Mouse (Mus musculus) adrenal gland, adult (tissue): ENCODE data around the gene Tmc5.

Experiments
- DNase-seq, 2 experiments: peaks; one replicate each; pipeline ENCODE4 v3.0.0; 2022 to 2023; ENCODE audit warnings: low spot score in 1 of 2; ENCODE audit not compliant: inconsistent age in 2 of 2

Tmc5 gene

GRCm38 (mm10) chr7:118609815-118610214, 12.7 kb downstream of the Tmc5 start:
- no peak for DNase-seq

- DNase-seq = no peak
These were observed 13.6 kb downstream of the Tmc5 start for GRCm38 (mm10) chr7:118610721-118611120.

DNA sequence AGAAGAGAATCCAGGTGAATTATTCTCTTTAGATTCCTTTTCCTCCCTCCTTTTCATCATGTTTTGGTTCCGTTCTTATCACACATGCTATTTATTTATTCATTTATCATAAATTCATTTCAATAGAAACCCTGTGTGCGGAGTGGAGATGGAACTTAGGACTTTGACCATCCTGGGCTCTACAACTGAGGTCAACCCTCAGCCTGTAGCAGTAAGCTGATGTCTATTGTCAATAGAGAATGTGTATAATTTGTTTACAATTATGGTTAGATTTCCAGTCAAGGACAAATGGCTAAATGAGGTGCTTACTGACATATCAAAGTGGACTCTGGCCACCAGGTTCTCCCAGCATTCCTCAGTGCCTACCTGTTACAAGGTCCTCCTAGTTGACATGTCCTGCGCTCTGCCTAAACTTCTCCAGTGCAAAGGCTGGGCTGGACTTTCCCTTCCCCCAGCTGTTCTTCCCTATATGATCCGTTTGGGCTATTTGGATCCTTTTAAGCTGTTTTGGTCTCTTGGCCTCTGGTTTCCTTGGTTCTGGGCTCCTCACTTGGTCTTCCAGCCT, 14.2 kb downstream of the Tmc5 start:
- DNase-seq = no peak

GRCm38 (mm10) chr7:118611933-118612332, 14.8 kb downstream of the Tmc5 start:
- no peak for DNase-seq

GRCm38 (mm10) chr7:118614076-118614475, 17.0 kb downstream of the Tmc5 start:
- no peak for DNase-seq

GRCm38 (mm10) chr7:118618104-118618503, 21.0 kb downstream of the Tmc5 start:
- no peak for DNase-seq

GRCm38 (mm10) chr7:118620243-118620906, 23.3 kb downstream of the Tmc5 start:
- no peak for DNase-seq

- DNase-seq = no peak
These were observed 24.0 kb downstream of the Tmc5 start for GRCm38 (mm10) chr7:118621094-118621493.

DNA sequence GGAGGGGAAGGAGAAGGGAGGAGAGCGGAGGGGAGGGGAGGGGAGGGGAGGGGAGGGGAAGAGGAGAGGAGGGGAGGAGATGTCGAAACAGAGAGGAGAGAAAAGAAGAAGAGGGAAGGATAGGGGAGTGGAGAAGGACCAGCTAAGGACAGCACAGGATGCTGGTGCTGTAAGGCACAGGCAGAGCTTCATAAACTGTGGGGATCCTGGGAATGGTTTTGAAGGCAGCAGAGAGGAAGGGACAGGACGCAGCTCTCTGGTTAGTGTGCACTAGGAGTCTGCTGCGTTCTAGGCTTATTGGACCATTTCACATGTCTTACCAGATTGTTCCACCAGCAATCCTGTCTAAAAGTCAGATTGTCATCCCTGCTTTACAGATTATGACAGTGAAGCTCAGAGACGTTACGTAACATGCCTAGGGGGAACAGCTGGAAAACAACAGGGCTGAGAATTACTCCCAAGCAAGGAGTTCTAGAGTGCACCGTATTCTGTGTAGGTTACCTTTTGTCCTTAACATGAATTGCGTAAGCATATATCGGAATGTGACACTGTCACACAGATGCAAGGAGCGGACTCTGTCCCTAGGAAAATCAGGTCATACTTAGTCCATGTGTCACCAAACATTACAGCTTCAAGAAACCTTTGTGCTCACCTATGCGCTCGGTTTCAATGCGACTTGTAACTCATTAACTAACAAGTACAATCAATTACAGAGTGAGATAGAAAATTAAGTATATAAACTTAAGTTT, 30.6 kb downstream of the Tmc5 start:
- DNase-seq = no peak

GRCm38 (mm10) chr7:118633094-118633493, 36.0 kb downstream of the Tmc5 start:
- no peak for DNase-seq

DNA sequence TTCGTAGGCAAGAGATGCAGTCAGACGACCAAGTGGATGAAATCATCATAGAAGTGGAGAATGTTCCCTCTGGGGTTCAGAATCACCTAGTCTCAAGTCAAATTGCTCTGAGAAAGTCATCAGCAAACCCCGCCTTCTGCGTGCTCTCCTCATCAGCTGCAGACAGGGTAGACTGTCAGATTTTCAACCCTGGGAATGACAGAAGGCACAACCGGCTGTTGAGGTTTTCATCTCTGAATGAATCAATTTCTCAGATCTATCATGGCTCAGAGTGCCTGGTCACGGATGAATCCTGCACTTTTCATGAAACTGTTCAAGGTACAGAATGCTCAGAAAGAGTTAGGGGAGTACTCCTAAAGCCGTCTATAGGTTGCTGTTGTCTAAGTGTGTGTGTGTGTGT, 36.9 kb downstream of the Tmc5 start:
- no peak for DNase-seq

GRCm38 (mm10) chr7:118637466-118637865, 40.4 kb downstream of the Tmc5 start:
- no peak for DNase-seq

- DNase-seq = no peak
These were observed 49.1 kb downstream of the Tmc5 start for GRCm38 (mm10) chr7:118646237-118646636.

- no peak for DNase-seq
These were observed 52.2 kb downstream of the Tmc5 start for GRCm38 (mm10) chr7:118649328-118649727.

GRCm38 (mm10) chr7:118650119-118650518, 53.0 kb downstream of the Tmc5 start:
- DNase-seq = no peak

- DNase-seq = no peak
These were observed 53.8 kb downstream of the Tmc5 start for GRCm38 (mm10) chr7:118650891-118651290.

GRCm38 (mm10) chr7:118652572-118653295, 55.6 kb downstream of the Tmc5 start:
- no peak for DNase-seq

DNA sequence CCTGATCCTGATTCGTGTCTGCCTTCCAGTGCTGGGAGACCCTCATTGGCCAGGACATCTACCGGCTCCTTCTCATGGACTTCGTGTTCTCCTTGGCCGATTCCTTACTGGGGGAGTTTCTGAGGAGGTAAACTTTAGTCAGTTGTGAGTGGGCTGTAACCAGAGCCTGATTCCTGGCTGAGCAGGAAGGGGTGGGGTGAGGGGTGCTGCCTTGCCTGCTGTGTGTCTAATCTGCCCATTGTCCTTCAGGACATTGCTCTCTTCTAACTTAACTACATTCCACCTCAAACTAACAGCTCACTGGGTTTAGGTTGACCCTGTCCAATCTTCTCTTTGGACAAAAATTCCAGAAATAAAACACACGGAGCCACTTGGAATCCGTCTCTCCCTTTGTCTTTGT, 59.6 kb downstream of the Tmc5 start:
- no peak for DNase-seq

- DNase-seq = no peak
These were observed 70.7 kb downstream of the Tmc5 start for GRCm38 (mm10) chr7:118667773-118668172.

- no peak for DNase-seq
These were observed 73.0 kb downstream of the Tmc5 start for GRCm38 (mm10) chr7:118670142-118670541.

- DNase-seq = no peak
These were observed 79.7 kb downstream of the Tmc5 start for GRCm38 (mm10) chr7:118676826-118677225.

GRCm38 (mm10) chr7:118688199-118688598, 91.1 kb downstream of the Tmc5 start:
- peak; percentile 52 to 85 for DNase-seq
